9 mouse cellular contexts compared by ENCODE assay signal in genomic region chr13:21722993-21723836, GRCm38 (mm10). TPM values are rescaled to one million over a fixed set of nuclear protein-coding genes. Genes with fewer than 3 reads are reported as not detected.
A peak's percentile ranks its signal among the peaks of the same experiment; 100 is the strongest.
DNase-seq lines count a peak whose midpoint lies in the region; ATAC-seq and TF ChIP-seq lines count a peak whose summit lies in the region.
"Had no signal": no experiment of that assay in that cellular context is flagged by ENCODE, and none has a peak within 500 bp of the region (broad histone marks: within the 10 kb centered on the region; RNA-seq: fewer than 3 reads in every experiment).

No protein-coding gene starts in this region.

- H3K79me2 ChIP-seq in heart, adult 2 months (replicated peaks; ENCODE audit: control insufficient read depth, insufficient read depth, low read length) = no peaks in the 10 kb centered on the region
- H3K79me2 ChIP-seq in macrophage (ENCODE audit: inconsistent target) = no peaks in the 10 kb centered on the region

- no peaks in the 10 kb centered on the region for H3K9me3 ChIP-seq in heart, embryonic 10.5 days
- no peaks in the 10 kb centered on the region for H3K9me3 ChIP-seq in forebrain, embryonic 13.5 days (replicated peaks)

- peak overlapping the region; percentile 66 for H3K4me2 ChIP-seq in forebrain, embryonic 13.5 days

- H3K9ac ChIP-seq in heart, adult 2 months (ENCODE audit: low read depth, low read length) = no peak overlapping the region
- H3K9ac ChIP-seq in forebrain, embryonic 13.5 days = 0 out of 2 replicates have a peak overlapping the region, but pooled peaks have one; percentile 71

- no peak for DNase-seq in heart, embryonic 10.5 days (ENCODE audit: low spot score)
- no peak for DNase-seq in heart, adult 2 months
- peak; percentile 67 for DNase-seq in 416B (ENCODE audit: low read depth)
- no peak for DNase-seq in left cerebral cortex, adult 18-20 months (ENCODE audit: low spot score in 2 of 2)
- DNase-seq in gastrocnemius, postnatal 25 days = no peak
- DNase-seq: kidney, postnatal 14 days had no signal

- H3K27ac ChIP-seq in heart, embryonic 10.5 days = peak overlapping the region; percentile 85
- H3K27ac ChIP-seq in heart, adult 2 months = no peak overlapping the region
- H3K27ac ChIP-seq in forebrain, embryonic 13.5 days = peak overlapping the region; percentile 92; the same call in 1 of the 2 replicates
- peak overlapping the region; percentile 35 for H3K27ac ChIP-seq in macrophage

- H3K4me3 ChIP-seq in heart, embryonic 10.5 days = peak overlapping the region; percentile 55; the same call in 1 of the 2 replicates
- H3K4me3 ChIP-seq in heart, adult 2 months = no peak overlapping the region
- H3K4me3 ChIP-seq in forebrain, embryonic 13.5 days = no peak overlapping the region
- H3K4me3 ChIP-seq in macrophage (ENCODE audit: inconsistent target) = no peak overlapping the region

- no peak for TF ChIP-seq POLR2A in heart, adult 2 months (IDR thresholded peaks at IDR 0.05; ENCODE audit: insufficient read depth, low read depth, low read length)

- H3K4me1 ChIP-seq in heart, embryonic 10.5 days = peaks cover 8% of the 10 kb centered on the region
- peaks cover 2% of the 10 kb centered on the region for H3K4me1 ChIP-seq in heart, adult 2 months (ENCODE audit: control insufficient read depth, insufficient read depth, low read length)
- H3K4me1 ChIP-seq in forebrain, embryonic 13.5 days = peaks cover 43% of the 10 kb centered on the region

- no peak for ATAC-seq in forebrain, embryonic 13.5 days
- ATAC-seq in erythroid progenitor cell, adult 5-6 weeks (replicated peaks; ENCODE audit: low FRiP score, poor library complexity, severe bottlenecking) = no peak

- no peaks in the 10 kb centered on the region for H3K27me3 ChIP-seq in heart, embryonic 10.5 days (ENCODE audit: insufficient read depth, poor library complexity, severe bottlenecking)
- H3K27me3 ChIP-seq in heart, adult 2 months (ENCODE audit: control insufficient read depth, insufficient read depth, low read length) = no peaks in the 10 kb centered on the region
- H3K27me3 ChIP-seq in forebrain, embryonic 13.5 days = no peaks in the 10 kb centered on the region

- intact Hi-C loops in heart, adult 2 months (cut with DNase I) = no loop called here

- no peaks in the 10 kb centered on the region for H3K36me3 ChIP-seq in heart, embryonic 10.5 days
- H3K36me3 ChIP-seq in heart, adult 2 months (ENCODE audit: control insufficient read depth, insufficient read depth, low read length) = peaks cover under 1% of the 10 kb centered on the region; the same call in 1 of the 2 replicates
- no peaks in the 10 kb centered on the region for H3K36me3 ChIP-seq in forebrain, embryonic 13.5 days (ENCODE audit: poor library complexity, severe bottlenecking)
- no peaks in the 10 kb centered on the region for H3K36me3 ChIP-seq in macrophage (ENCODE audit: inconsistent target)

- 46% methylated on average over 5 of the region's 5 CpGs for WGBS in heart, embryonic 10.5 days
- 56% methylated on average over 5 of the region's 5 CpGs for WGBS in heart, adult 2 months
- whole genome bisulfite sequencing in forebrain, embryonic 13.5 days = 28% methylated on average over 5 of the region's 5 CpGs
- WGBS in macrophage (ENCODE audit: missing documents) = 60% methylated on average over 5 of the region's 5 CpGs

- no peak for TF ChIP-seq EP300 in heart, adult 2 months (IDR thresholded peaks at IDR 0.05; ENCODE audit: insufficient read depth, low read depth, low read length)

- no peak for TF ChIP-seq CTCF in heart, adult 2 months (IDR thresholded peaks at IDR 0.05)

RNA-seq across cellular contexts. Expression of gene Hist1h2bm, which starts 1.4 kb away (rescaled TPM):
- 2.4 and 3.7 TPM in 2 replicates for polyA plus RNA-seq in heart, embryonic 10.5 days (2016; fragmentation: Nextera tagmentation; extraction: Ambion mirVana)
- 1 to 10 TPM in 1 of 2 experiments, under 1 TPM in 1; 0.78 to 2.8 TPM for total RNA-seq in heart, adult 2 months (2021)
- 0.27 TPM in 1 of 2 replicates, not detected in the other for polyA plus RNA-seq in heart, adult 2 months (2012; rRNA removed)
- polyA plus RNA-seq in forebrain, embryonic 13.5 days (2015; fragmentation: Nextera tagmentation; extraction: Ambion mirVana) = 5.9 and 6.9 TPM in 2 replicates
- total RNA-seq in macrophage (2018; cell fraction: chromatin; rRNA removed) = 1 to 10 TPM in 10 of 26 experiments, not detected in 16; 2.3 to 6.3 (median 3.2) TPM
- 10 to 100 TPM in 18 of 26 experiments, 1 to 10 TPM in 8; 3.5 to 37.0 (median 11.5) TPM for total RNA-seq in macrophage (2018; cell fraction: cytosol; rRNA removed)
- 10 to 100 TPM in 2 of 26 experiments, 1 to 10 TPM in 13, not detected in 11; 1.5 to 21.3 (median 2.7) TPM for total RNA-seq in macrophage (2018; cell fraction: nucleus; rRNA removed)
- polyA plus RNA-seq in macrophage (2018) = not detected in 3 replicates
- 396 and 580 TPM in 2 replicates for total RNA-seq in erythroid progenitor cell, adult 5-6 weeks (2015; ENCODE audit: low replicate concordance)
- 1,330 and 1,438 TPM in 2 replicates for total RNA-seq in erythroid progenitor cell, adult 5-6 weeks (2017; ENCODE audit: low replicate concordance)
- total RNA-seq in left cerebral cortex, adult 18-20 months (2021) = 1 to 10 TPM; 2.7 to 2.9 TPM
- total RNA-seq in gastrocnemius, postnatal 25 days (2021) = 1 to 10 TPM; 1.1 to 5.1 TPM

RNA-seq across cellular contexts. Expression of gene Hist1h3h, which starts 5.8 kb away (rescaled TPM):
- 3.7 and 3.8 TPM in 2 replicates for polyA plus RNA-seq in heart, embryonic 10.5 days (2016; fragmentation: Nextera tagmentation; extraction: Ambion mirVana)
- 1 to 10 TPM; 5.5 to 9.1 TPM for total RNA-seq in heart, adult 2 months (2021)
- polyA plus RNA-seq in heart, adult 2 months (2012; rRNA removed) = not detected in 2 replicates
- polyA plus RNA-seq in forebrain, embryonic 13.5 days (2015; fragmentation: Nextera tagmentation; extraction: Ambion mirVana) = 23.7 and 35.3 TPM in 2 replicates
- 10 to 100 TPM in 4 of 26 experiments, 1 to 10 TPM in 11, not detected in 11; 4.3 to 26.8 (median 8.4) TPM for total RNA-seq in macrophage (2018; cell fraction: chromatin; rRNA removed)
- total RNA-seq in macrophage (2018; cell fraction: cytosol; rRNA removed) = 10 to 100 TPM in 19 of 26 experiments, 1 to 10 TPM in 7; 3.3 to 55.4 (median 17.2) TPM
- 10 to 100 TPM in 5 of 26 experiments, 1 to 10 TPM in 11, not detected in 10; 2.5 to 43.2 (median 6.7) TPM for total RNA-seq in macrophage (2018; cell fraction: nucleus; rRNA removed)
- polyA plus RNA-seq in macrophage (2018) = 1.6 TPM in 1 of 3 replicates, not detected in the others
- total RNA-seq in erythroid progenitor cell, adult 5-6 weeks (2015; ENCODE audit: low replicate concordance) = 64.9 and 143 TPM in 2 replicates
- total RNA-seq in erythroid progenitor cell, adult 5-6 weeks (2017; ENCODE audit: low replicate concordance) = 379 and 793 TPM in 2 replicates
- 10 to 100 TPM; 57.9 to 62.6 TPM for total RNA-seq in left cerebral cortex, adult 18-20 months (2021)
- total RNA-seq in gastrocnemius, postnatal 25 days (2021) = 10 to 100 TPM; 10.1 to 40.0 TPM

RNA-seq across cellular contexts. Expression of gene Hist1h2ai, which starts 7.0 kb away (rescaled TPM):
- 6.3 and 11.7 TPM in 2 replicates for polyA plus RNA-seq in heart, embryonic 10.5 days (2016; fragmentation: Nextera tagmentation; extraction: Ambion mirVana)
- 1 to 10 TPM; 3.5 to 9.1 TPM for total RNA-seq in heart, adult 2 months (2021)
- polyA plus RNA-seq in heart, adult 2 months (2012; rRNA removed) = 1.6 TPM in 1 of 2 replicates, not detected in the other
- polyA plus RNA-seq in forebrain, embryonic 13.5 days (2015; fragmentation: Nextera tagmentation; extraction: Ambion mirVana) = 23.7 and 32.4 TPM in 2 replicates
- total RNA-seq in macrophage (2018; cell fraction: chromatin; rRNA removed) = 10 to 100 TPM in 8 of 26 experiments, 1 to 10 TPM in 5, not detected in 13; 4.0 to 22.3 (median 10.1) TPM
- 10 to 100 TPM in 19 of 26 experiments, 1 to 10 TPM in 7; 4.4 to 64.5 (median 19.2) TPM for total RNA-seq in macrophage (2018; cell fraction: cytosol; rRNA removed)
- 10 to 100 TPM in 7 of 26 experiments, 1 to 10 TPM in 11, not detected in 8; 3.0 to 27.8 (median 7.8) TPM for total RNA-seq in macrophage (2018; cell fraction: nucleus; rRNA removed)
- polyA plus RNA-seq in macrophage (2018) = not detected in 3 replicates
- total RNA-seq in erythroid progenitor cell, adult 5-6 weeks (2015; ENCODE audit: low replicate concordance) = 22.6 and 24.1 TPM in 2 replicates
- 2,450 and 5,888 TPM in 2 replicates for total RNA-seq in erythroid progenitor cell, adult 5-6 weeks (2017; ENCODE audit: low replicate concordance)
- 10 to 100 TPM; 20.3 to 34.8 TPM for total RNA-seq in left cerebral cortex, adult 18-20 months (2021)
- total RNA-seq in gastrocnemius, postnatal 25 days (2021) = 10 to 100 TPM in 1 of 2 experiments, 1 to 10 TPM in 1; 4.4 to 21.0 TPM

RNA-seq across cellular contexts. Expression of gene Hist1h2bl, which starts 7.3 kb away (rescaled TPM):
- 1.4 TPM in 1 of 2 replicates, not detected in the other for polyA plus RNA-seq in heart, embryonic 10.5 days (2016; fragmentation: Nextera tagmentation; extraction: Ambion mirVana)
- total RNA-seq in heart, adult 2 months (2021) = 10 to 100 TPM; 10.5 to 12.9 TPM
- not detected in 2 replicates for polyA plus RNA-seq in heart, adult 2 months (2012; rRNA removed)
- polyA plus RNA-seq in forebrain, embryonic 13.5 days (2015; fragmentation: Nextera tagmentation; extraction: Ambion mirVana) = 1.7 and 4.8 TPM in 2 replicates
- 1 to 10 TPM in 2 of 26 experiments, not detected in 24; 4.9 to 5.7 TPM for total RNA-seq in macrophage (2018; cell fraction: chromatin; rRNA removed)
- 10 to 100 TPM in 3 of 26 experiments, 1 to 10 TPM in 22, not detected in 1; 1.9 to 13.9 (median 4.7) TPM for total RNA-seq in macrophage (2018; cell fraction: cytosol; rRNA removed)
- 1 to 10 TPM in 5 of 26 experiments, not detected in 21; 3.4 to 8.9 (median 3.6) TPM for total RNA-seq in macrophage (2018; cell fraction: nucleus; rRNA removed)
- polyA plus RNA-seq in macrophage (2018) = not detected in 3 replicates
- total RNA-seq in erythroid progenitor cell, adult 5-6 weeks (2015; ENCODE audit: low replicate concordance) = 989 and 1,130 TPM in 2 replicates
- total RNA-seq in erythroid progenitor cell, adult 5-6 weeks (2017; ENCODE audit: low replicate concordance) = 1,595 and 2,060 TPM in 2 replicates
- total RNA-seq in left cerebral cortex, adult 18-20 months (2021) = 10 to 100 TPM; 20.0 to 20.4 TPM
- total RNA-seq in gastrocnemius, postnatal 25 days (2021) = 10 to 100 TPM; 15.1 to 26.3 TPM

RNA-seq across cellular contexts. Expression of gene Hist1h4j, which starts 11.6 kb away (rescaled TPM):
- polyA plus RNA-seq in heart, embryonic 10.5 days (2016; fragmentation: Nextera tagmentation; extraction: Ambion mirVana) = 2.0 TPM in 1 of 2 replicates, not detected in the other
- 1 to 10 TPM; 1.8 to 3.2 TPM for total RNA-seq in heart, adult 2 months (2021)
- polyA plus RNA-seq in heart, adult 2 months (2012; rRNA removed) = 0.73 TPM in 1 of 2 replicates, not detected in the other
- 1.3 and 1.9 TPM in 2 replicates for polyA plus RNA-seq in forebrain, embryonic 13.5 days (2015; fragmentation: Nextera tagmentation; extraction: Ambion mirVana)
- 10 to 100 TPM in 2 of 26 experiments, 1 to 10 TPM in 18, not detected in 6; 1.4 to 14.6 (median 3.1) TPM for total RNA-seq in macrophage (2018; cell fraction: chromatin; rRNA removed)
- total RNA-seq in macrophage (2018; cell fraction: cytosol; rRNA removed) = 10 to 100 TPM in 10 of 26 experiments, 1 to 10 TPM in 16; 3.0 to 24.7 (median 8.4) TPM
- 10 to 100 TPM in 6 of 26 experiments, 1 to 10 TPM in 18, not detected in 2; 1.3 to 36.2 (median 4.5) TPM for total RNA-seq in macrophage (2018; cell fraction: nucleus; rRNA removed)
- polyA plus RNA-seq in macrophage (2018) = not detected in 3 replicates
- 12.6 and 18.4 TPM in 2 replicates for total RNA-seq in erythroid progenitor cell, adult 5-6 weeks (2015; ENCODE audit: low replicate concordance)
- 900 and 1,530 TPM in 2 replicates for total RNA-seq in erythroid progenitor cell, adult 5-6 weeks (2017; ENCODE audit: low replicate concordance)
- 10 to 100 TPM; 21.0 to 22.9 TPM for total RNA-seq in left cerebral cortex, adult 18-20 months (2021)
- total RNA-seq in gastrocnemius, postnatal 25 days (2021) = 1 to 10 TPM; 1.2 to 4.0 TPM

Comparison
In these comparisons a context has a peak if more than half of its experiments do, and no peak if none do; other contexts are left out.
1. RNA of gene Hist1h2bm, which starts 1.4 kb away (total RNA-seq): 396 to 1,438 TPM in erythroid progenitor cell, adult 5-6 weeks; 1.1 to 5.1 TPM in gastrocnemius, postnatal 25 days, 2.7 to 2.9 TPM in left cerebral cortex, adult 18-20 months and 0.78 to 2.8 TPM in heart, adult 2 months; every median in the first group is over 10 times any median in the second.